Mouse (Mus musculus) lung, postnatal 0 days (tissue): ENCODE results near the gene Sord.

Experiments
- CTCF ChIP-seq: IDR thresholded peaks from 2 replicates; pipeline ENCODE4 v1.5.1; 2016; ENCODE audit warnings: antibody characterized with exemption, mild to moderate bottlenecking
- EP300 ChIP-seq: IDR thresholded peaks from 2 replicates; pipeline ENCODE4 v1.6.1; 2016; ENCODE audit warnings: antibody characterized with exemption, mild to moderate bottlenecking, control low read depth

DNA sequence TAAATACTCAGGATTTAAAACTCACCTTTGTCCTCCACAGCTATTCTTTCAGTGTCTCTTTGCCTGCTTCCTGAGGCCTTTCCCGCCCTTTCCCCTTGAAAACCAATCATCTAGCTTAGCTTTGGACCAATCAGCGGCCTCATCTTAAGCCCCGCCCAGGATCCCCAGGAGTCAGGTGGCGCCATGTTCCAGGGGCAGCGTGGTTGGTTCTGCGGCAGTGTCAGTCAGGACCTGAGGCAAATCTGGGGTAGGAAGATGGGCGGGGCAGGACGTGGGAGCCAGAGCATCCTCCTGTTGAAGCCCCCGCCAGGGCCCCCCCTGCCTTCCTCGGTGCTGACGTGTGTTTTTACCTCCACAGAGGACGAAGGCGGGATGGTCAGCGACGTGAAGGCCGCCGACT is 48.4 kb upstream of the Sord start, which contains the start of the genes Patl2 and Terb2:
- no peak for TF ChIP-seq CTCF
- no peak for TF ChIP-seq EP300
